Mouse (Mus musculus) retina, postnatal 1 day (tissue): ENCODE measurements at regions not wholly inside any gene's neighbourhood (a gene's known extent, or its start where the extent isn't known, plus 50 kb on each side); places are given as distances from the start of the nearest gene placed in this dataset.
"Not testable (repeated sequence)": the region's sequence is repeated elsewhere in the genome, so short reads cannot be mapped to it uniquely, and the experiment has no call there.

Source experiments
- DNase-seq: peaks from one replicate; pipeline ENCODE4 v3.0.0-alpha.2; 2012

DNA sequence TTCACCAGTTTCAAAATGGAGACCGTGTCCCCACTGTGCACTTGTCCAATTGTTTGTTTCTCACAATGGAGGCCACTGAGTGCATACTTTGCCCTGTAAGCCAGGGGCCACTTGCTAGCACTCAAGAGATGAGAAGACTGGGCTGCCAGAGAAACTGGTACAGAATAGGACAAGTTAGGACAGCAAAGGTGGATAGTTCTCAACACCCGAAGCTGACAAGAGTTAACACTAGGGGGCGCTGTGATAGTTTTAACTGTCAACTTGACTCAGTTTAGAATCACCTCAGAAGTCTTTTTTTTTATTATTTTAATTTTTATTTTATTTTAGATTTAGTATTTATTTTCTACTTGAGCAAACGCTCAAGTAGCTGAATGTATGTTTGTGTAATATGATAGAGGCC, 188.2 kb upstream of the Asap2 start:
- DNase-seq = not testable (repeated sequence)

DNA sequence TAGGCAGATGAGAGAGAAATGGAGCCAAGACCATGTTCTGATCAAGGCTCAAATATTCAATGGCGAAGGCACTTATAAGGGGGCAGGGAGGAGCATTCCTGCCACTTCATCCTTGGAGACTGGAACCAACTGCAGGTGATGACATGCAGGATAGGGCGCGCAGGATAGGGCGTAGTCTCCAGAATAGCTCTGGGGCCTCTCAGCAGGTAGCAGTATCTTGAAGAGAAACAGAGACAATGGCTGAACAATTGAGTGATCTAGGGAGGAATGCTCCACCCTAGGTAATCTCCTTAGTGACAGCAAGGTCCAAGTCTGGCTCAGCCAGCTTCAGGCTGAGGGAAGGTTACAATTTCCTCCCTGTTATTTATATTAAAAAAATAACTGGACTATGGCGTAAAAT, 184.8 kb upstream of the Asap2 start:
- not testable (repeated sequence) for DNase-seq

DNA sequence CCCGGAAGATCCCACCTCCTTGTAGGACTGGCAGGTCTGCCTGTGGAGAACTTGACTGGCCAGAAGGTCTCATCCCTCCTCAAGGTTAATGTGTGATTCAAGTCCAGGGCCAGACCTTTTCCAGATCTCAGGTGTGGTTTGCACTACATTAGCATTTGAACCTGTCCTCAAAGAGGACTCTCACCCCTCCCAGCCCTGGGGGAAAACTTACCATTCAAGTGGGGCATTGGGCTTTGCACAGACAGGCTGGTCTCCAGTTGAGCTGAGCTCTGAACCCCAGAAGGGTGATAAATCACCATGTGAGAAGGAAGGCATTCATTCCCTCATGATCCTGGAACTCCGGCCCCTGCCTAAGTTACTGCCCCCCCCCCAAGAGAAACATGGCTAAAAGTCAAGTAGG, 183.6 kb upstream of the Asap2 start:
- no peak for DNase-seq

DNA sequence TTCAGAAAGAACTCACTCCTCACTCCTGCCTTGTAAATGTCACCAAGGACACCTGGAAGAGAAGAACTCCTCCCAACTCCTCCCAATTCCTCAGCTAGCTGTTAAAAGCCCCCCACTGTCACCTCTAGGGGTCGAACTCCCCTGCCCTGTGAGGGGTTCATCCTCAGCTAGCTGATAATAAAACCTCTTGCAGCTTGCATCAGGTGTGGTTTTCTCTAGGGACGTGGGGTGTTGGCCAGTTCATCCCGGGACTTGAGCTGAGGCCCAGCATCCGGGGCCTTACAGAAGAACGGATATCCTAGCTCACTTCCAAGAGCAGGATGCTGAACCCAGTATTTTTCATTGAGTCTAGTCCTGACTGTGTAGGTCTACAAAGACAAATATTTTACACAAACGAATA, 176.4 kb upstream of the Asap2 start:
- not testable (repeated sequence) for DNase-seq

DNA sequence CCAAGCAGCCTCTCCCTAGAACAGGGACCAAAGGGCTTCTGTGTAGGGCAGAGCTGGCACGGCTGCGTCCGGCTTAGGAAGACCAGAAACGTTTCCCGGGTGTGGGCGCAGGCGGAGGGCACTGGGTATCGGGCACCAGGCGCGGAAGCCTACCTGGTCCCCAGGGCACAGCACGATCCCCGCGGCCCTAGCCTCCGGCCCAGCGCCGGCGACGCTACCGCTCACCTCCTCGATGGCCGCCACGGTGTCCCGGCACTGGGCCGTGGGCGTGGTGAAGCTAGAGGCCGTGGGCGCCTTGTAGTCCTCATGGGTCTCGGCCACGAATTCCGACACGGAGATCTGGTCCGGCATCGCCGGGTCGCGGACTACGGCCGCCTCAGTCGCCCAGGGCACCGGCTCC, 175.1 kb upstream of the Asap2 start:
- DNase-seq = not testable (repeated sequence)

DNA sequence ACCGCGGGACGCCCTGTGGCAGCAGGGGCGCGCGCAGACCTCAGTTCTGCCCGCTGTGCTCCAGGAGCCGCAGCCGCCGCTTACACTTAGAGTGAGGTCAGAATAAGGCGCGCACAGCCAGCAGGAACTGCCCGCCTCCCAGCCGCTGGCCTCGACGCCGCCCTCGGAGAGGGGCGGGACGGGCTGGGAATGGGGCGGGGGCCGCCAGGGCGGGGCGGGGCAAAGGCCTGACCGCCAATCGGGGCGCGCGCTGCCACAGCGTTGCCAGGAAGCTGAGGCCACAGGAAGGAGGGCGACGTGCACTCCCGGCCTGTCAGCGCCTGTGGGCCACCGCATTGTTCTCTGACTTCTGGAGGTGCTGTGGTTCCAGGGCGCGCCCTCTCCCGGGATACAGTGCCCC, 174.7 kb upstream of the Asap2 start:
- peak; percentile 0 for DNase-seq

DNA sequence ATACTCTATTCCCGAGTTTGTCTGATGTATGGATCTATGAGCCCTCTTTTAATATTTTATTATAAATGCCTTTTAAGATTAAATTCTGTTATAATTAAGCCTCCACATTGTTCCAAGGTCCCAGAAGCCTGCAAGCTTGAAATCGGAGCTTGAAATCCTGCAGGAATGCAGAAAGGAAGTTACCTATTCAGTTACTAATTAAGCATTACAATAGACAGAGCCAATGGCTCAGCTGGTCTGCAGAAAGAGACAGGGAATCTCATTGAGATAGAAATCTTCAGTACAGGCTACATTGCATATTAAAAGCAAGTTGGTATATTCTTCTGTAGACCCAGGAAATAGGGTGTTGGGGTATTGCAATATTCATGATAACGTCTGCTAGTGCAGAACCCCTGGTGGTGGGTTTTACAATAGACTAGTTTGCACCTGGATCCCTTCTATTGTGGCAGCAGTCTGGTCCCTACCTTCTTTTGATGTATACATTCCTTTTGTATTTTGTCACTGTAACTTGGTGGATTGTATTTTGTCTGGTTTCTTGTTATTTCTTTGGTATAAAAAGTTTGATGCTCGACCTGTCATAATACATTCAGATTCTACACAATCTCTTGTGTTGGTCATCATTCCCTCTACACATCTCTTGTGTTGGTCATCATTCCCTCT, 146.5 kb upstream of the Asap2 start:
- DNase-seq = not testable (repeated sequence)

DNA sequence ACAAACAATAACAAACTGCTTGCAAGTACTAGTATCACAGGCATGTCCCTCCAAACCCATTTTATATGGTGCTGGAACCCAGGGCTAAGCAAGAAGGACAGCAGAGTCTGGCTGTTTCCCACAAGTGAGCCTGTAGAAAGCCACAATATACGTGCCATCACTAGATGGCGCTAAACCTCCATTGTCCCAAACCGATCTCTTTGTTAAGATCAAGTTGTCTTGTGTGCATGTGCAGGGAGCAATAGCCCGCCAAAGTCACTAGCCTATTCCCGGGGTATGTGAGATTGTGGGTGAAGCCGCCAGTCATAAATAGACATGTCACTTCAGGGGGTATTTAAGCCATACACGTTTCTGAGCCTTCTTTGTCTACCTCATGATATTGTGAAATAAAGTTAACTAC, 145.4 kb upstream of the Asap2 start:
- peak; percentile 56 for DNase-seq

DNA sequence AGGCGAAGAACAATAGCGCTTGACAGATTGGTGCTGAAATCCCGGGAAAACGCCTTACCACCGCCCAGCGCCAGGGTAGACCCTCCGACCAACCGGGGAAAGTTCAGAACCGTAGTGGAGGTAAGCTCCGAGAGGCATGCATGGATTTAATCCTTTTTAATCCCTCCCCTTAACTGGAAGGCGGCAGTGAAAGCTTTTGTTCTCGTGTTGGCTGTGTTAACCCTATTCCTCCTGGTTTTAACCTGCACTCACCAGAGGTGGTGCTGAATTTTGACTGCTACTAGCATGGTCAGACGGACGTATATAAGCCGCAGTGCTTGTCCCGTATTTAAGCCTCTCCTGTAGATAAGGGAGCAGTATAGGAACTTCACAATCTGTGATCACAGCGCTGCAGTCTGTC, 145.0 kb upstream of the Asap2 start:
- DNase-seq = peak; percentile 0

DNA sequence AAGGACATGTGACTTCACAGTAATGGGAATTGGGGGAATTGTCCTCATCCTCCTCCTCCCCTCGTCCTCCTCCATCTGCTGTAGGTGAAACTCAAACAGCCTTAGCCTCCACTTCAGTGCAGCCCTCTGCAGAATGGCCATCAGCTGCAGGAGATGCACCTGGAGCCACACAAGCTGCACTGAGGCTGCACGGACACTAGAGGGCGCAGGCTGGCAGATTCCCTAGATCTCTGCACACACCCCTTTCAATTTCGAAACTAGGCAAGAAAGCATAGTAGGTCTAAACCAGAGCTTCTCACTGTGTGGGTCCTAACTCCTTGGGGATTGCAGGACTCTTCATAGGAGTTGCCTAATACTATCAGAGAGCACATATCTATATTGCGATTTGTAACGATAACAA, 106.2 kb upstream of the Asap2 start:
- not testable (repeated sequence) for DNase-seq

DNA sequence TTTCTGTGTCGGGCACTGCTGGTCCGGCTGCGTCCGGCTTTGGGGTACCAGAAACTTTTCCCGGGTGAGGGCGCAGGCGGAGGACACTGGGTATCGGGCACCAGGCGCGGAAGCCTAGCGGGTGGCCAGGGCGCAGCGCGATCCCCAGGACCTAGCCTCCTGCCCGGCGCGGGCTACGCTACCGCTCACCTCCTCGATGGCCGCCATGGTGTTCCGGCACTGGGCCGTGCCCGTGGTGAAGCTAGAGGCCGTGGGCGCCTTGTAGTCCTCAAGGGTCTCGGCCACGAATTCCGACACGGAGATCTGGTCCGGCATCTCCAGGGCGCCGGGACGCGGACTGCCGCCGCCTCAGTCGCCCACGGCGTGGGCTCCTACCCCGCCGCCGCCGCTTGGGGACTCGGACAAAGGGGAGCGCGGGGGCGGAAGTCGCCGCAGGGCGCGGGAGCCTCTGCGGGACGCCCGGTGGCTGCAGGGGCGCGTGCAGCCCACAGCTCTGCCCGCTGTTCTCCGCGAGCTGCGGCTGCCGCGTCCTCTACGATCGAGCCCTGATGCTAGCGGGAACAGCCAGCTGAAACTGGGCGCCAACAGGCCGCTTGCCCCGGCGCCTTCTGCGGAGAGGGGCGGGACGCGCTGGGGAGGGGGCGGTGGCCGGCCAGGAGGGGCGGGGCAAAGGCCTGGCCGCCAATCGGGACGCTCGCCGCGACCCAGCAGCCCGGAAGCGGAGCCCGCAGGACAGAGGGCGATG, 69.4 kb upstream of the Asap2 start:
- peak; percentile 88 for DNase-seq

DNA sequence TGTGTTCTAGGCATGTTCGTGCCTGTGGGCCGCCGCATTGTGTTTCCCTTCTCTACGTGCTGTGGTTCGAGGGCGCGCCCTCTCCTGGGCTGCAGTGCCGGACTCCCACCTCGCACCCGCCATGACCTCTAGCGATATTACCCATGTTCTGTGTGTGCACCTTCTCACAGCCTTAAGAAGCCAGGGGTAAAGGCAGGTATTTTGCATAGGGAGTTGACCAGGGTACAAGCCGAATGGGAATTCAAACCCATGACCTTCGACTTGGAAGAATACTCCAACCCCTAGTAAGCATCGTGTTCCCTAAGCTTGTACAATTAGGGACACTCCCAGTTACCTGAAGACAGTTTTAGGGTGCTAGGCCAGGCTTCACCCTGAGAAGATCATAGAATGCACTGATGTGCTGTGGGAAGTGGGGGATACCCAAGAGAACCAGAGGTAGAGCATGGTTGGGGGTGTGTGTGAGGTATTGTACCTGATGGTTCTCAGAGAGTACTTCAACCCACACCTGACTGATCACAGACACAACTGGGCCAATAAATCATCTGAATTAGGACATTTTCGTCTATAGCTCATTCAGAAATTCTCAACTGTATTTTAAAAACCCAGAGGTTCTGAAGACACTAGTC, 68.7 kb upstream of the Asap2 start:
- DNase-seq = peak; percentile 41

DNA sequence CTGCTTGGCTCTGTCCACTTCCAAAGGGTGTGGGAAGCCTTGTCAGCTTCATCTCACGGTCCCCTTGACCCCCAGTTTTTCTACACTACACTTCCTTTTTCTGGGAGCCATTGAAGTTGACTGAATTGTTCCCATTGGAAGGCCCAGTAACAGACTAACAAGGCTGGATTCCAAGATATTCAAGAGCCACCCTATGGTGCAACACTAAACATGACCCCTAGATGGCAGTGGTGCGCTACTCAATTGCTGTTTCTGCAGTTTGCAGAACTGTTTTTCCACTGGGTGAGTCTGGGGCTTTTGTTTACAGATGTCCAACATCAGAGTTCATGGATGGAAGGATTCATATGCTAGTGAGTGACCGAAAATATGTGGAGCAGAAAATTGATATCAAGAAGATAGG, 61.3 kb upstream of the Asap2 start:
- peak; percentile 81 for DNase-seq
